Mouse (Mus musculus): ENCODE results near the gene Slc5a5. TPM values are rescaled to one million over a fixed set of nuclear protein-coding genes. Genes with fewer than 3 reads are reported as not detected.

The Slc5a5 gene
- total RNA-seq, 2 experiments from 2014 or later = 0.17 TPM; not detected in 1

GRCm38 (mm10) chr8:70885612-70886011 lies 6.9 kb downstream of the Slc5a5 start:
- no peak for ATAC-seq (replicated peaks; ENCODE audit: low FRiP score, poor library complexity, severe bottlenecking)

DNA sequence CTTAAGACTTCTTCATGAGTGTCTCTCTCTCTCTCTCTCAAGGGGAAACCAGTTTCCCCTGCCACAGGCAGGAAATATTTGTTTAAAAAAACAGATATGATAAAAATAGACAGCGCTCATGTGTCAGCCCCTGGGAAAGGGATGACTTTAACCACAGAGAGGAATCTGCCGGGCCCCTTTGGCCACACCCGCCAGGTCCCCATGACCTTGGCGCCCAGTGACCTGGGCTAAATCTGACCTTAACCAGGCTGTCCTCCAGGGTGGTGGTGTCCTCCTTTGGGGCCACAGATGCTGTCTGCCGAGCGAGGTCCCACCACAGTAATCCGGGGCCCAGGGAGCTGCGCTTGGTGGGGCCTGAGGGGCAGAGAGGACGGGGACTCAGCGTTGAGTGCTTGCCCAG lies 7.9 kb downstream of the Slc5a5 start:
- no peak for ATAC-seq (replicated peaks; ENCODE audit: low FRiP score, poor library complexity, severe bottlenecking)

DNA sequence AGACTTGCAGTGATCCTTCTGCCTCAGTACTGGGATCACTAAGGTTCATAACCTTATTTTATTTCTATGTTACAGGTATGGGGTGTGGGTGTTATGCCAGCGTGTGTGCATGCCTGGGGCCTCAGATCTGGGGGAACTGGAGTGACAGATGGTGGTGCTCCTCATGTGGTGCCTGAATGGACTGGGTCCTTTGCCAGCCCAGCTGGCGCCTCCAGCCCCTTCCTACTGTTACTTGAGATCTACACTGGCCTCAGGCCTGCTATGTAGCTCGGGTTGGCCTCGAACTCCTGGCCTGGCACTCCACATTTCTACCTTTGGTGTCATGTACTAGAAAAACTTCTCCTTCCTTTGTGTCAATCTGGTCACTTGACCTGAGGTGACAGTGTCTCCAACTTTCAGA lies 8.4 kb downstream of the Slc5a5 start:
- ATAC-seq (replicated peaks; ENCODE audit: low FRiP score, poor library complexity, severe bottlenecking) = no peak

GRCm38 (mm10) chr8:70880546-70880945 lies 12.0 kb downstream of the Slc5a5 start:
- ATAC-seq (replicated peaks; ENCODE audit: low FRiP score, poor library complexity, severe bottlenecking) = no peak

DNA sequence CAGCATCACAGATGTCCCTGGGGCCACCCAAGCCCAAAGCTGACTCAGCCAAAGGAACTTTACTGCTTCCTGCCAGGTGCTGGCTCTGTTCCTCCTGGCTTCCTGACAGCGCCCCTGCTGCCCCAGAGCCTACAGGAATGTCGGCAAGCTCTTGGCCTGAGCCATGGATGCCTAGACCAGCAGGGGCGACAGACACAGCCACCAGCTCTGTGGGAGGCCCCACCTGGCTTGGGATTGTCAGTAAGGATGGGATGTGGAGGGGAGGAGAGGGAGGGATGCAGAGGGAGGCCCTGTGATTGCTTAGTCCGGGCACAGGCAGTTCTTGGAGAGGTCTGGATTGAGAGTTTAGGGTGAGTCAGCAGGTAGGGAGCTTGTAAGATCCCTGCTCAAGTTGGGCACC lies 12.4 kb downstream of the Slc5a5 start:
- ATAC-seq (replicated peaks; ENCODE audit: low FRiP score, poor library complexity, severe bottlenecking) = no peak

DNA sequence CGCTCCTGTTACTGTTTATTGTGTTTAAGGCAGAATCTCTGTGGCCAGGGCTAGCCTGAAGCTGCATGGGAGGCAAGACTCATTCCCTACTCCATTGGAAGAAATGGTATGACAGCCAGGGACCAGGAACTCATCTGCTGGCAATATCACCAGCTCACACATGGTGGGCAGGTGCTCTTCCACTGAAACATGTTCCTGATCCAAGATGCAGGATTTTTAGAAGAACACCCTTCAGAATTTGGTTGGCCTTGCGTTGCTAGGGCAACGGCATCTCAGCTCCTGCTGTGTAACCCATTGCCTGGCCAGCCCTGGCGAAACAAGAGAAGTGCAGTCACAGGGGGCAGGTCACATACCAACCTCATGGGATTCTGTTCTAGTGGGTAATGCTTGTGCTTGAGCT lies 13.1 kb downstream of the Slc5a5 start:
- no peak for ATAC-seq (replicated peaks; ENCODE audit: low FRiP score, poor library complexity, severe bottlenecking)

- ATAC-seq (replicated peaks; ENCODE audit: low FRiP score, poor library complexity, severe bottlenecking) = no peak
These were observed 14.4 kb downstream of the Slc5a5 start for GRCm38 (mm10) chr8:70878178-70878577.

GRCm38 (mm10) chr8:70876382-70876781 lies 16.2 kb downstream of the Slc5a5 start:
- no peak for ATAC-seq (replicated peaks; ENCODE audit: low FRiP score, poor library complexity, severe bottlenecking)

- ATAC-seq (replicated peaks; ENCODE audit: low FRiP score, poor library complexity, severe bottlenecking) = no peak
These were observed 18.1 kb downstream of the Slc5a5 start for GRCm38 (mm10) chr8:70874441-70874840.

DNA sequence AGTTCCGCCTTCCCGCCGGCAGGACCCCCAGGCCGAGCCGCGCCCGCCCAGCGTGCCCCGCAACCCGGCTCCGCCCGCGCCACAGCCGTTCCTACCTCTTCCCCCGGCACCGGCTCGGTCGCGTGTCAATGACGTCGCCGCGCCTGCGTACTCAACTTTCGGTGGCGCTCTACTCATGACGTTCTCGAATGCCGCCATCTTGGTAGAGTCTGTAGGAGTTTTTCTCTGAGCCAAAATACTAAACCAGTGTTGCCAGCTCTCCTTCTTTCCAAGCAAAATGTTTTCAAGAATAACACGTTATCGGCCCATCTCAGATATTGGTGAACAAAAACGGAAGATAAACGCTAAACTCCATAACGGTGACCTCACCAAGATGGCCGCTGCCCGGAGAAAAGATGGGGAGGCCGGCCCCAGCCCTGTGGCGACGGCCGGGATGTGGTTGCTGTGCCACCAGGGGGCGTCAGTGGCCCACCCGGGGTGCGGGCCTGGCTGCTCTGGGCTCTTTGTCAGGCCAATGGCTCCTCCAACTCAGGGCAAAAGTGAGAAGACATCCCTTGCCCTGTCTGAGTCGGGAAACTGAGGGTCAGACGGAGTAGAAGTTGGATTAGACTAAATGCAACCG lies 19.1 kb downstream of the Slc5a5 start, which contains the start of gene Ccdc124:
Gene Ccdc124, minus strand, starts transcription at position 572 of the 622 bp plus-strand sequence.
- peak; percentile 81 for ATAC-seq (replicated peaks; ENCODE audit: low FRiP score, poor library complexity, severe bottlenecking)

GRCm38 (mm10) chr8:70872643-70873363 lies 19.8 kb downstream of the Slc5a5 start:
- no peak for ATAC-seq (replicated peaks; ENCODE audit: low FRiP score, poor library complexity, severe bottlenecking)

GRCm38 (mm10) chr8:70871195-70871807 lies 21.3 kb downstream of the Slc5a5 start:
- no peak for ATAC-seq (replicated peaks; ENCODE audit: low FRiP score, poor library complexity, severe bottlenecking)

GRCm38 (mm10) chr8:70869601-70870041 lies 22.9 kb downstream of the Slc5a5 start:
- ATAC-seq (replicated peaks; ENCODE audit: low FRiP score, poor library complexity, severe bottlenecking) = peak; percentile 42; the same call in 1 of the 2 replicates

DNA sequence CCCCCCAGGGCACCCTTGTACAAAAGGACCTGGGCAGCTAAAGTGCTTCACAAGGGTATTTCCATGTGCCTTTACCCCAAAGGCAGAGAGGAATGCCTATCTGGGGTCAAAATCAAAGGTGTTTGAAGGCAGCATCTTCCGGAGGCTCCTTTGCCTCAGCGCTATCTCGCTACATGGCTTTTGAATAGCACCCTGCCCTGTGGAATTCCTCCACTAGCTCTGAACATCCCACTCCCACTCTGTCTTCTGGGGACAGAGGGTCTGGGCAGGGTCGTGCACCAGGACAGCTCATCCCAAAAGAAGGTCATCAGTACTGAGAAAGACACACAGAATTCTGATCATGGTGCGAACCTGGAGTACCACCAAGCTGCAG lies 23.4 kb downstream of the Slc5a5 start:
- ATAC-seq (replicated peaks; ENCODE audit: low FRiP score, poor library complexity, severe bottlenecking) = no peak

DNA sequence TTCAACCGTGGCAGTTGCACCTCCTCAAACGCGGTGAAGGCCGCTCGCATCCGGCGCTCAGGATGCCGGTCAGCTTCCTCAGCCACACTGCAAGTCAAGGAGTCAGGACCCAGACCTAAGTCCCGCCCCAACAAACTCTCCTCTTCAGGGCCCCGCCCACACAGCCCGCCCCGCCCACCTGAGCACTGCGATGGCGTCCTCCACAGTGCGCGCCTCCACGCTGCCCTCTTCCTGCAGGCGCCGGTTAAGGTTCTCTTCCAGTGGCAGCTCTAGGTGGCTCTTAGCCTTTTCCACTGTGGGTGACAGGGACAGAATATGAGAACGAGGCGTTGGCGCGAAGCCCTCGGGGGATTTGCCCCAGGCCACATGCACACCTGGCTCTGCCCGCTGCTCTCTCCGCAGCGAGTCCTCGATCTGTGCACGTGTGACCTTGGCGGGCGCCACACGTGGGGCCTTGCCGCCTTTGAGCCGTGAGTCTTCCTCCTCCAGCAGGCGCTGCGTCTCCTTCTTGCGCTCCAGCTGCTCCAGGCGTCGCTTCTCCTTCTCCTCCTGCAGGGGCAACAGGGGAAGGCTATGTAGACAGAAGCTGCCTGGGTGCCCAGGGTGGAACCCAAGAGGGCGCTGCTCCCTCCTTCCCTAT lies 23.9 kb downstream of the Slc5a5 start:
- ATAC-seq (replicated peaks; ENCODE audit: low FRiP score, poor library complexity, severe bottlenecking) = peak; percentile 49

DNA sequence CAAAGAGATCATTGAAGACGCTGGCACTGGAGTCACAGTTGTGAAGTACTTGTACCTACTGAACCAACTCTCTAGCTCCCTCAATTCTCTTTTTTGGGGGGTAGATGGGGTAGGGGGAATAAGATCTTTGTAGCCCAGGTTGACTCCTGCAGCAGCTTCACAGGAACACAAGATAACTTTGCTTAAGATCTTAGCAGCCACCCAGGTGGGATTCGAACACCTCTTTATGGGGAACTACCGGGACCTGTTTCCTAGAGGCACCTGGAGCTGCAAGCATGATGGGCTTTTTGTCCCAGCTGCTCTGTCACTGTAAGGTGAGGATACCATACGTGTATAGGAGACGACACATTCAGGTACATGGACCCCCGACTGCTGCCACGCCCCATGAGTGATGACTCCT lies 26.0 kb downstream of the Slc5a5 start:
- ATAC-seq (replicated peaks; ENCODE audit: low FRiP score, poor library complexity, severe bottlenecking) = no peak

DNA sequence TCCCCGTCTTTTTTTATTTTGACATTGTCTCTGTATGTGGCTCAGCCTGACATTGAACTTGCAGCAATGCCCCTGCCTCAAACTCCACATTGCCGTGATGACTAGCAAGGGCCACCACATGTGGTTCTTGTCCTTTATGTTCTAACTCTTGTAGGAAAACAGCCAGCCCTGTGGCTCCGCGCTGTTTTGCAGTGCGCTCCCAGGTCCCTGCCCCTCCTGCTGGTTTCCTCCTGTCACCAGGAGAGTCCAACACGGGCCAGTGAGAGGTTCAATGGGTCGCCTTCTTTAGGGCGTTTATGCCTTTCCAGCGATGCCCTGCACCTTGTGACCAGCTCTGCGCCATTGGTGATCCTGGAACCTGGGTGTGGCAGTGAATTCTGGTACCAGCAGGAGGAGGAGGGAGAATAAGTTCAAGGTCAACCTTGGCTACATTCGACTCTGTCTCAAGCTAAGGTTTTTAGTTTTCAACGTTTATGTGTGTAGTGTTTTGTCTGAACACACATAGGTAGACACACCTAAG lies 26.5 kb downstream of the Slc5a5 start:
- no peak for ATAC-seq (replicated peaks; ENCODE audit: low FRiP score, poor library complexity, severe bottlenecking)

DNA sequence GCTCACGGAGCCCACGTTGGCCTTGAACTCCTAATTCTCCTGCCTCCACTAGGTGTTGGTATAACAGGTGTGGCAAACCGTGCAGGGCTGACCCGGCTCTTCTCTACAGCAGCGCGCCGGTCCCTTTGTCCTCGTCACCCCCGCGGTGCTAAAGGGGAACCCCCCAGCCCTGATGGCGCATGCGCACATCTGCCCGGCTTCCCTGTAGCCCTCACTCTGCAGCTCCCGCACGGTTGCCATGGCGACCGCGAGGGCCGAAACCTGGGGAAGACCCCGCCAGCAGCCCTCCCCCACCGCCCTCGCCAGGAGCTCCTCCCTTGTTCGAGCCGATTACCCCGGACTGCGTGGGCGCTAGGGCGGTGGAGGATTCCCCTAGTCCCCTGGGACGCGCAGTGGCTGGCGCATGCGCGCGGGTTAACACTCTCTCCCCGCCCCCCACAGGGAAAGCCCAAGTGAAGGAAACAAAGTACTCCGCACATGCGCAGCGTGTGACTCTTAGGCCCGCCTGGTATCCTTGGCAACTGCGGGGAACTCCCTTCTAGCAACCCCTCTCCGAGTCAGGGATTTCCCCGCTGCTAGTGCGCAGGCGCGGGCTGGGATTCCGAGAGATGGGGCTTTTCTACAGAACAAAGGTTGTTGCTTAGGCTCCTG lies 27.1 kb downstream of the Slc5a5 start:
- ATAC-seq (replicated peaks; ENCODE audit: low FRiP score, poor library complexity, severe bottlenecking) = peak; percentile 78

GRCm38 (mm10) chr8:70864712-70865221 lies 27.8 kb downstream of the Slc5a5 start:
- ATAC-seq (replicated peaks; ENCODE audit: low FRiP score, poor library complexity, severe bottlenecking) = no peak
